Mouse (Mus musculus) lung, embryonic 14.5 days (tissue): ENCODE results near the gene Cnih3. TPM values are rescaled to one million over a fixed set of nuclear protein-coding genes. Genes with fewer than 3 reads are reported as not detected.
A peak's percentile ranks its signal among the peaks of the same experiment; 100 is the strongest.

Experiments used
- ATAC-seq: fragments of 200-750 bp; cut with Nextera tagmentation; 2 replicates; pipeline ENCODE4 v1.8.0; 2017; ENCODE audit warnings: mild to moderate bottlenecking, moderate TSS enrichment, moderate library complexity; ENCODE audit not compliant: insufficient read depth
- DNase-seq: peaks from one replicate; pipeline ENCODE4 v3.0.0-alpha.2; 2015
- H3K27ac ChIP-seq: fragments of 300-500 bp; sonication (generic); 2 replicates; pipeline ENCODE4 v1.5.1; 2014; ENCODE audit warnings: low read depth, mild to moderate bottlenecking, moderate library complexity
- H3K27me3 ChIP-seq: fragments of 300-500 bp; sonication (generic); 2 replicates; pipeline ENCODE4 v1.6.1; 2014; ENCODE audit warnings: low read length, control low read depth; ENCODE audit not compliant: insufficient read depth
- H3K36me3 ChIP-seq: fragments of 300-500 bp; sonication (generic); 2 replicates; pipeline ENCODE4 v1.6.1; 2014; ENCODE audit warnings: control low read depth; ENCODE audit not compliant: insufficient read depth
- H3K4me1 ChIP-seq: fragments of 300-500 bp; sonication (generic); 2 replicates; pipeline ENCODE4 v1.6.1; 2014; ENCODE audit warnings: antibody characterized with exemption, control low read depth; ENCODE audit not compliant: insufficient read depth
- H3K4me2 ChIP-seq: fragments of 300-500 bp; sonication (generic); 2 replicates; pipeline ENCODE4 v1.6.1; 2014; ENCODE audit warnings: mild to moderate bottlenecking
- H3K4me3 ChIP-seq: fragments of 300-500 bp; sonication (generic); 2 replicates; pipeline ENCODE4 v1.5.1; 2014; ENCODE audit warnings: low read depth, low read length
- H3K9ac ChIP-seq: fragments of 300-500 bp; sonication (generic); 2 replicates; pipeline ENCODE4 v1.6.1; 2014
- H3K9me3 ChIP-seq: fragments of 300-500 bp; sonication (generic); 2 replicates; pipeline ENCODE4 v1.6.1; 2016; ENCODE audit warnings: low read depth, low read length, control low read depth
- CTCF ChIP-seq: IDR thresholded peaks from 2 replicates; pipeline ENCODE4 v1.5.1; 2016; ENCODE audit warnings: antibody characterized with exemption, low read depth
- WGBS: fragments of 180-500 bp; shearing (Covaris S2); extraction: QIAGEN DNeasy Blood & Tissue Kit; methylation state at CpG from one replicate; pipeline ENCODE4 v1.1.7; 2014; 5-methylcytosine and 5-hydroxymethylcytosine counted together
- polyA plus RNA-seq: library from polyadenylated mRNA; unstranded; fragments of >200 nt; fragmentation: Nextera tagmentation; extraction: Ambion mirVana; gene quantifications from 2 replicates; pipeline ENCODE4 v1.2.1, GENCODE M21; 2014

The Cnih3 gene
- polyA plus RNA-seq, 1 experiment from 2014 or later: not detected

GRCm38 (mm10) chr1:181381410-181382010, 29.1 kb downstream of the Cnih3 start:
- Histone ChIP-seq H3K4me2 (no peak overlapping the region), H3K9me3 (no peaks in the 10 kb centered on the region), H3K4me1 (no peaks in the 10 kb centered on the region), H3K4me3 (no peak overlapping the region), H3K27me3 (no peaks in the 10 kb centered on the region), H3K36me3 (no peaks in the 10 kb centered on the region), H3K9ac (no peak overlapping the region), H3K27ac (no peak overlapping the region; the same call in 1 of the 2 replicates)
- 76% methylated on average over 12 of the region's 12 CpGs for WGBS
- DNase-seq (no peak), ATAC-seq (no peak)
- TF ChIP-seq CTCF: no peak

- no peak for TF ChIP-seq CTCF
- ATAC-seq (no peak), DNase-seq (no peak)
- Histone ChIP-seq H3K4me1 (no peaks in the 10 kb centered on the region), H3K4me3 (no peak overlapping the region), H3K9ac (no peak overlapping the region), H3K27ac (no peak overlapping the region), H3K36me3 (no peaks in the 10 kb centered on the region), H3K4me2 (no peak overlapping the region), H3K9me3 (no peaks in the 10 kb centered on the region), H3K27me3 (no peaks in the 10 kb centered on the region)
- 60% methylated on average over 2 of the region's 2 CpGs for WGBS
Observed at GRCm38 (mm10) chr1:181389264-181389663, 36.8 kb downstream of the Cnih3 start.

GRCm38 (mm10) chr1:181392489-181392888, 40.1 kb downstream of the Cnih3 start:
- H3K4me1 ChIP-seq: no peaks in the 10 kb centered on the region
- WGBS: 82% methylated on average over 2 of the region's 2 CpGs
- H3K36me3 ChIP-seq: no peaks in the 10 kb centered on the region
- ATAC-seq (no peak), DNase-seq (no peak)
- H3K4me2 ChIP-seq: no peak overlapping the region
- no peak overlapping the region for H3K27ac ChIP-seq
- no peaks in the 10 kb centered on the region for H3K9me3 ChIP-seq
- H3K9ac ChIP-seq: no peak overlapping the region
- H3K27me3 ChIP-seq: no peaks in the 10 kb centered on the region
- TF ChIP-seq CTCF: no peak
- no peak overlapping the region for H3K4me3 ChIP-seq

- 33% methylated on average over 6 of the region's 6 CpGs for WGBS
- Histone ChIP-seq H3K4me3 (no peak overlapping the region), H3K9me3 (no peaks in the 10 kb centered on the region), H3K4me2 (no peak overlapping the region), H3K36me3 (no peaks in the 10 kb centered on the region), H3K9ac (no peak overlapping the region), H3K27ac (no peak overlapping the region), H3K4me1 (no peaks in the 10 kb centered on the region), H3K27me3 (no peaks in the 10 kb centered on the region)
- ATAC-seq: peak; percentile 44; the same call in 1 of the 2 replicates
- peak; percentile 60 for TF ChIP-seq CTCF
- peak; percentile 81 for DNase-seq
Observed at GRCm38 (mm10) chr1:181393250-181394149, 41.1 kb downstream of the Cnih3 start.

GRCm38 (mm10) chr1:181395234-181395828, 42.9 kb downstream of the Cnih3 start:
- ATAC-seq (no peak), DNase-seq (no peak)
- no peaks in the 10 kb centered on the region for H3K36me3 ChIP-seq
- no peaks in the 10 kb centered on the region for H3K4me1 ChIP-seq
- H3K9me3 ChIP-seq: no peaks in the 10 kb centered on the region
- H3K9ac ChIP-seq: no peak overlapping the region
- no peaks in the 10 kb centered on the region for H3K27me3 ChIP-seq
- no peak for TF ChIP-seq CTCF
- no peak overlapping the region for H3K4me2 ChIP-seq
- WGBS: 83% methylated on average over 6 of the region's 6 CpGs
- H3K27ac ChIP-seq: no peak overlapping the region
- no peak overlapping the region for H3K4me3 ChIP-seq

- ATAC-seq (no peak), DNase-seq (no peak)
- WGBS: 71% methylated on average over 3 of the region's 3 CpGs
- H3K9ac ChIP-seq: no peak overlapping the region
- H3K4me1 ChIP-seq: no peaks in the 10 kb centered on the region
- H3K9me3 ChIP-seq: no peaks in the 10 kb centered on the region
- no peak overlapping the region for H3K4me3 ChIP-seq
- no peak overlapping the region for H3K4me2 ChIP-seq
- no peaks in the 10 kb centered on the region for H3K27me3 ChIP-seq
- no peak for TF ChIP-seq CTCF
- H3K36me3 ChIP-seq: no peaks in the 10 kb centered on the region
- H3K27ac ChIP-seq: no peak overlapping the region
Observed at GRCm38 (mm10) chr1:181399179-181399578, 46.8 kb downstream of the Cnih3 start.

GRCm38 (mm10) chr1:181403056-181403455, 50.6 kb downstream of the Cnih3 start:
- no peak overlapping the region for H3K27ac ChIP-seq
- H3K4me2 ChIP-seq: no peak overlapping the region
- H3K4me3 ChIP-seq: no peak overlapping the region
- H3K9me3 ChIP-seq: no peaks in the 10 kb centered on the region
- H3K4me1 ChIP-seq: no peaks in the 10 kb centered on the region
- 67% methylated on average over 7 of the region's 7 CpGs for WGBS
- DNase-seq: no peak
- ATAC-seq: no peak
- TF ChIP-seq CTCF: no peak
- H3K27me3 ChIP-seq: no peaks in the 10 kb centered on the region
- H3K9ac ChIP-seq: no peak overlapping the region
- H3K36me3 ChIP-seq: no peaks in the 10 kb centered on the region
